Mouse (Mus musculus) MEL (cell line): Measurements from ENCODE around the gene Cd37. TPM values are rescaled to one million over a fixed set of nuclear protein-coding genes. Genes with fewer than 3 reads are reported as not detected.
A peak's percentile ranks its signal among the peaks of the same experiment; 100 is the strongest.

ENCODE experiments used
- DNase-seq: peaks from one replicate; pipeline ENCODE4 v3.0.0; 2011; ENCODE audit warnings: low read depth, low spot score
- H3K27ac ChIP-seq: 2 replicates; pipeline ENCODE4 v1.5.1; 2012; ENCODE audit warnings: low read depth, mild to moderate bottlenecking, control low read depth, low read length, moderate library complexity; ENCODE audit not compliant: control insufficient read depth
- H3K27me3 ChIP-seq, 2 experiments: fragments of 150-350 bp in 1 of 2; sonication (generic) in 1 of 2; 2 replicates each; pipeline ENCODE4 v1.6.1; 2012; ENCODE audit warnings: low read length in 2 of 2, mild to moderate bottlenecking in 2 of 2, improper control_type of control experiment in 1 of 2, moderate library complexity in 1 of 2; ENCODE audit not compliant: insufficient read depth in 2 of 2, control insufficient read depth in 1 of 2
- H3K36me3 ChIP-seq, 2 experiments: 2 replicates each; pipeline ENCODE4 v1.6.1; 2012 to 2014; ENCODE audit warnings: low read length in 2 of 2, improper control_type of control experiment in 1 of 2, inconsistent platforms in 1 of 2, mild to moderate bottlenecking in 1 of 2; ENCODE audit not compliant: insufficient read depth in 2 of 2, control insufficient read depth in 1 of 2
- H3K4me1 ChIP-seq, 2 experiments: fragments of 150-350 bp in 1 of 2; sonication (generic) in 1 of 2; 2 replicates each; pipeline ENCODE4 v1.6.1; 2012; ENCODE audit warnings: low read length in 2 of 2, improper control_type of control experiment in 1 of 2, mild to moderate bottlenecking in 1 of 2; ENCODE audit not compliant: insufficient read depth in 2 of 2, control insufficient read depth in 1 of 2
- H3K4me3 ChIP-seq, 2 experiments: fragments of 150-350 bp in 1 of 2; sonication (generic) in 1 of 2; 2 replicates each; pipeline ENCODE4 v1.5.1; 2012; ENCODE audit warnings: low read depth in 2 of 2, low read length in 2 of 2, mild to moderate bottlenecking in 2 of 2, moderate library complexity in 2 of 2, control low read depth in 1 of 2, improper control_type of control experiment in 1 of 2; ENCODE audit not compliant: control insufficient read depth in 1 of 2, insufficient read depth in 1 of 2
- H3K79me2 ChIP-seq: 2 replicates; pipeline ENCODE4 v1.6.1; 2012; ENCODE audit warnings: mild to moderate bottlenecking, low read length, moderate library complexity; ENCODE audit not compliant: control insufficient read depth, poor library complexity, insufficient read depth
- H3K9ac ChIP-seq: 2 replicates; pipeline ENCODE4 v1.6.1; 2012; ENCODE audit warnings: low read depth, mild to moderate bottlenecking, control low read depth, low read length, moderate library complexity; ENCODE audit not compliant: control insufficient read depth, poor library complexity, severe bottlenecking
- H3K9me3 ChIP-seq: fragments of 150-350 bp; sonication (generic); replicated peaks from 2 replicates; pipeline ENCODE4 v1.6.1; 2012; ENCODE audit warnings: mild to moderate bottlenecking, low read length, improper control_type of control experiment, moderate library complexity; ENCODE audit not compliant: insufficient read depth
- BHLHE40 ChIP-seq: IDR thresholded peaks from 2 replicates; pipeline ENCODE4 v1.6.1; 2012; ENCODE audit warnings: low read depth, mild to moderate bottlenecking, inconsistent platforms, low read length, improper control_type of control experiment, borderline replicate concordance
- CHD1 ChIP-seq: IDR thresholded peaks from 2 replicates; pipeline ENCODE4 v1.6.1; 2012; ENCODE audit warnings: low read depth, mild to moderate bottlenecking, inconsistent platforms, low read length, improper control_type of control experiment
- CHD2 ChIP-seq: IDR thresholded peaks from 2 replicates; pipeline ENCODE4 v1.6.1; 2011; ENCODE audit warnings: low read length, improper control_type of control experiment
- E2F4 ChIP-seq: IDR thresholded peaks from 2 replicates; pipeline ENCODE4 v1.6.1; 2011; ENCODE audit warnings: low read depth, low read length, improper control_type of control experiment, borderline replicate concordance
- EP300 ChIP-seq, 2 experiments: IDR thresholded peaks; 2 replicates each; pipeline ENCODE4 v1.6.1; 2011; ENCODE audit warnings: improper control_type of control experiment in 2 of 2, low read length in 2 of 2, low read depth in 1 of 2, mild to moderate bottlenecking in 1 of 2
- ETS1 ChIP-seq: IDR thresholded peaks from 2 replicates; pipeline ENCODE4 v1.6.1; 2012; ENCODE audit warnings: low read depth, mild to moderate bottlenecking, inconsistent platforms, low read length, improper control_type of control experiment, moderate library complexity
- GABPA ChIP-seq: IDR thresholded peaks from 2 replicates; pipeline ENCODE4 v1.6.1; 2012; ENCODE audit warnings: low read depth, mild to moderate bottlenecking, inconsistent platforms, low read length, improper control_type of control experiment, moderate library complexity
- HCFC1 ChIP-seq: IDR thresholded peaks from 2 replicates; pipeline ENCODE4 v1.6.1; 2012; ENCODE audit warnings: low read depth, mild to moderate bottlenecking, inconsistent platforms, low read length, improper control_type of control experiment, moderate library complexity
- KAT2A ChIP-seq: conservative IDR thresholded peaks from 2 replicates; pipeline ENCODE4 v1.6.1; 2012; ENCODE audit warnings: low read depth, low read length, improper control_type of control experiment, inconsistent platforms
- MAFK ChIP-seq: IDR thresholded peaks from 2 replicates; pipeline ENCODE4 v1.6.1; 2011; ENCODE audit warnings: low read depth, mild to moderate bottlenecking, low read length, improper control_type of control experiment, borderline replicate concordance
- MAX ChIP-seq: IDR thresholded peaks from 2 replicates; pipeline ENCODE4 v1.6.1; 2011; ENCODE audit warnings: low read length, improper control_type of control experiment
- MXI1 ChIP-seq: IDR thresholded peaks from 2 replicates; pipeline ENCODE4 v1.6.1; 2011; ENCODE audit warnings: mild to moderate bottlenecking, low read depth, low read length, improper control_type of control experiment
- MYB ChIP-seq: IDR thresholded peaks from 2 replicates; pipeline ENCODE4 v1.6.1; 2011; ENCODE audit warnings: mild to moderate bottlenecking, low read depth, low read length, improper control_type of control experiment
- MYC ChIP-seq: IDR thresholded peaks from 2 replicates; pipeline ENCODE4 v1.6.1; 2011; ENCODE audit warnings: low read depth, mild to moderate bottlenecking, low read length, improper control_type of control experiment, moderate library complexity
- NELFE ChIP-seq: IDR thresholded peaks from 2 replicates; pipeline ENCODE4 v1.6.1; 2011; ENCODE audit warnings: low read depth, low read length, improper control_type of control experiment
- POLR2AphosphoS2 ChIP-seq: IDR thresholded peaks from 2 replicates; pipeline ENCODE4 v1.6.1; 2011; ENCODE audit warnings: low read length, improper control_type of control experiment
- RAD21 ChIP-seq: IDR thresholded peaks from 2 replicates; pipeline ENCODE4 v1.6.1; 2011; ENCODE audit warnings: mild to moderate bottlenecking, low read depth, low read length, improper control_type of control experiment
- RCOR1 ChIP-seq: IDR thresholded peaks from 2 replicates; pipeline ENCODE4 v1.6.1; 2012; ENCODE audit warnings: low read depth, mild to moderate bottlenecking, inconsistent platforms, low read length, improper control_type of control experiment
- SIN3A ChIP-seq: IDR thresholded peaks from 2 replicates; pipeline ENCODE4 v1.6.1; 2012; ENCODE audit warnings: low read length, improper control_type of control experiment, inconsistent platforms
- SMC3 ChIP-seq: IDR thresholded peaks from 2 replicates; pipeline ENCODE4 v1.6.1; 2011; ENCODE audit warnings: low read depth, low read length, improper control_type of control experiment
- TCF12 ChIP-seq: IDR thresholded peaks from 2 replicates; pipeline ENCODE4 v1.6.1; 2014; ENCODE audit warnings: low read depth, mild to moderate bottlenecking, inconsistent platforms, low read length, improper control_type of control experiment, moderate library complexity
- UBTF ChIP-seq: IDR thresholded peaks from 2 replicates; pipeline ENCODE4 v1.6.1; 2012; ENCODE audit warnings: low read depth, mild to moderate bottlenecking, inconsistent platforms, low read length, improper control_type of control experiment, moderate library complexity, borderline replicate concordance; ENCODE audit not compliant: insufficient read depth
- USF1 ChIP-seq: IDR thresholded peaks from 2 replicates; pipeline ENCODE4 v1.6.1; 2014; ENCODE audit warnings: low read depth, mild to moderate bottlenecking, inconsistent platforms, low read length, improper control_type of control experiment, moderate library complexity
- USF2 ChIP-seq, 2 experiments: IDR thresholded peaks; 2 replicates each; pipeline ENCODE4 v1.6.1; 2011 to 2012; ENCODE audit warnings: improper control_type of control experiment in 2 of 2, low read length in 2 of 2, borderline replicate concordance in 1 of 2, inconsistent platforms in 1 of 2, low read depth in 1 of 2, mild to moderate bottlenecking in 1 of 2; ENCODE audit not compliant: insufficient read depth in 1 of 2
- ZC3H11A ChIP-seq: IDR thresholded peaks from 2 replicates; pipeline ENCODE4 v1.6.1; 2012; ENCODE audit warnings: low read depth, mild to moderate bottlenecking, inconsistent platforms, low read length, improper control_type of control experiment
- ZMIZ1 ChIP-seq: IDR thresholded peaks from 2 replicates; pipeline ENCODE4 v1.6.1; 2012; ENCODE audit warnings: low read depth, mild to moderate bottlenecking, inconsistent platforms, low read length, improper control_type of control experiment, moderate library complexity
- ZNF384 ChIP-seq: IDR thresholded peaks from 2 replicates; pipeline ENCODE4 v1.6.1; 2012; ENCODE audit warnings: low read depth, mild to moderate bottlenecking, inconsistent platforms, low read length, improper control_type of control experiment
- polyA plus RNA-seq, 2 experiments: library from polyadenylated mRNA; stranded (reverse) in 1 of 2; unstranded in 1 of 2; fragments of >175 nt in 1 of 2; fragments of >200 nt in 1 of 2; gene quantifications; 2 replicates each; pipeline versions ENCODE4 v1.2.1 to v1.2.4; 2012; ENCODE audit warnings: low replicate concordance in 2 of 2, low read depth in 1 of 2; ENCODE audit not compliant: insufficient read length in 2 of 2, insufficient read depth in 1 of 2, missing spikeins in 1 of 2
- total RNA-seq: library from RNA; depleted of rRNA; stranded (reverse); fragments of 300-350 nt; gene quantifications from 2 replicates; pipeline ENCODE4 v1.2.3, GENCODE M21; 2012

Gene Cd37
- total and polyA plus RNA-seq, 3 experiments, result 22.4 to 111 TPM; not detected in 1

DNA sequence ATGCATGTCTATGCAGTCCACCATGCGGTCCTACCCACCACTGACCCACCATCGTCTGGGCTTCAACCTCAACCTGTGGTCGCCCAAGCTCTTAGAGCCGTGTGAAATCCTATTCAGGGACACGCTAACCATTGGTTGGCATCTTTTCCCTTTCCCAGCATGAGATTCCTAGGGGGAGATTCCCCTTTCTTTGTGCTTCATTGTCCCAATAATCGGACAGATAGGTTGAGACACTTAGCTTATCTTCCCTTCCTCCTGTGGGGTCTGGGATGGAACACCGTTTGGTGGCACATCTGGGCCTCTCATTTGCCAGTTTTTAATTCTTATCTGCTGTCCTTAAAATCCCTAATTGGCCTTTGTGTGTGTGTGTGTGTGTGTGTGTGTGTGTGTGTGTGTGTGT is 1.2 kb upstream of the Cd37 start:
- no peak for DNase-seq
- no peak for TF ChIP-seq HCFC1
- no peak for TF ChIP-seq TCF12
- TF ChIP-seq MAFK, result no peak
- no peak for TF ChIP-seq SIN3A
- no peak for TF ChIP-seq GABPA
- no peak for TF ChIP-seq KAT2A
- TF ChIP-seq USF1, result no peak
- TF ChIP-seq RCOR1, result no peak
- no peak for TF ChIP-seq MYC
- TF ChIP-seq E2F4, result no peak
- no peak for TF ChIP-seq USF2 (IDR thresholded peaks at IDR 0.05; ENCODE audit: borderline replicate concordance in 1 of 2, insufficient read depth in 1 of 2, low read depth in 1 of 2, low read length in 2 of 2)
- TF ChIP-seq POLR2AphosphoS2, result no peak
- TF ChIP-seq, all 39 proteins: peak for 0
- H3K79me2 ChIP-seq, result peaks cover 4% of the 10 kb centered on the region
- H3K9ac ChIP-seq, result no peak overlapping the region
- peaks cover 6 to 22% of the 10 kb centered on the region in 2 experiments for H3K4me1 ChIP-seq
- no peak overlapping the region for H3K27ac ChIP-seq
- H3K27me3 ChIP-seq, result peaks cover 0 to 5% of the 10 kb centered on the region in 2 experiments; a peak in 2 of 4 replicates
- no peaks in the 10 kb centered on the region for H3K9me3 ChIP-seq
- H3K36me3 ChIP-seq, result peaks cover 0 to 9% of the 10 kb centered on the region in 2 experiments; a peak in 2 of 4 replicates
- no peak overlapping the region for H3K4me3 ChIP-seq

DNA sequence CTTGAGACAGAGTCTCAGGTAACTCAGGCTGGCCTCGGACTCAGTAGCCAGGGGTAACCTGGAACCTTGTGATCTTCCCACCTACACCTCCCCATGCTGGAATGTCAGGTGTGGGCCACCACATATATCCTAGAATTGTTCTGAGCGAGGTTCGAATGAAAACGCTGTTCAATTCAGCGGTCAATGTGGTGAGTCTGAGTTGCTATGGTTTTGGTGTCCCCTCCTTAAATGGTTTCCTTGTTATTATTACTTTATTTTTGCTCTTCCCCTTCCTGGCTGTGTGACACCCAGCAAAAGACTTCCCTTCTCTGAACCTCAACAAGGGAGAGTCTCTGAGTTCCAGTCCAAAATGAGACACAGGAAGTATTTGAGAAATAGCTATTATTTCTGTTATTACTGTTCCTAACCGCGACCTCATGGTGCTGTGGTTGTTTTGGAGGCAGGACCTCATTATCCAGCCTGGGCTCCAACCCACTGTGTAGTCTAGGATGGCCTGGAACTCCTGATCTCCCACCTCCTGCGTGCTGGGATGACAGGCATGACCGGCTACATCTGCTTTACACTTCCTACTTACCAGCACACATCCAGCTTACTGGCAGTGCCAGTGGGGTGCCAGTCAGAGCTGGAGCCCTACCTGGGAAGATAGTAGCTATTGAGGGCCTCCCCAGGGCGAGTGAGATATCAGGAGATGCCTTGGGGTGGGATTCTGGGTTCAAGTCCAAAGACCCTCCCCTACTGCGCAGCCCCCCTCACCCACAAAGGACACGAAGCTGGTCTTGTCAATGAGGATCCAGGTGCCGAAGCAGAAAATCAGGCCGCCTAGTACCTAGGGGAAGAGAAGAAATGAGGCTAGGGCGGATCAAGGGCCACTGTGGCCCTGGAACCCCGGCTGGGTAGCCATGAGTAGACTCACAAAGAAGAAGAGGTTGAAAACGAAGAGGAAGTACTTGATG is 892 bp downstream of the Cd37 start:
- peaks cover 4% of the 10 kb centered on the region for H3K79me2 ChIP-seq
- H3K9ac ChIP-seq, result peak overlapping the region; percentile 90
- peak overlapping the region; percentile 82 to 94 for H3K4me3 ChIP-seq
- peak; percentile 60 for DNase-seq
- TF ChIP-seq MXI1 (peak; percentile 37; the same call in 1 of the 2 replicates), BHLHE40 (no peak), SMC3 (no peak), MAX (0 out of 2 replicates have a peak, but pooled peaks have one; percentile 36), NELFE (no peak), MYB (no peak), E2F4 (no peak), RAD21 (no peak), ZC3H11A (no peak), TCF12 (no peak), HCFC1 (0 out of 2 replicates have a peak, but pooled peaks have one; percentile 32), CHD1 (peak; percentile 69; the same call in 1 of the 2 replicates), ZMIZ1 (no peak), POLR2AphosphoS2 (no peak), CHD2 (no peak), USF2 (IDR thresholded peaks at IDR 0.05; ENCODE audit: borderline replicate concordance in 1 of 2, insufficient read depth in 1 of 2, low read depth in 1 of 2, low read length in 2 of 2) (no peak), UBTF (no peak), MYC (0 out of 2 replicates have a peak, but pooled peaks have one; percentile 33), ETS1 (0 out of 2 replicates have a peak, but pooled peaks have one; percentile 10), EP300 (IDR thresholded peaks at IDR 0.05; ENCODE audit: low read depth in 1 of 2, low read length in 2 of 2) (peak in 1 of 2 experiments; percentile 14; a peak in 1 of 4 replicates), RCOR1 (no peak), ZNF384 (no peak)
- TF ChIP-seq, all 39 proteins: peak for 7
- Histone ChIP-seq H3K4me1 (peaks cover 6 to 22% of the 10 kb centered on the region in 2 experiments), H3K27ac (peak overlapping the region; percentile 83), H3K9me3 (no peaks in the 10 kb centered on the region), H3K27me3 (no peaks in the 10 kb centered on the region; a peak in 1 of 4 replicates), H3K36me3 (peaks cover 0 to 11% of the 10 kb centered on the region in 2 experiments; a peak in 2 of 4 replicates)
